Mouse (Mus musculus): ENCODE measurements around the gene Exph5. TPM values are rescaled to one million over a fixed set of nuclear protein-coding genes. Genes with fewer than 3 reads are reported as not detected.

Exph5 gene
- polyA plus RNA-seq, 1 experiment = 2.6 TPM

DNA sequence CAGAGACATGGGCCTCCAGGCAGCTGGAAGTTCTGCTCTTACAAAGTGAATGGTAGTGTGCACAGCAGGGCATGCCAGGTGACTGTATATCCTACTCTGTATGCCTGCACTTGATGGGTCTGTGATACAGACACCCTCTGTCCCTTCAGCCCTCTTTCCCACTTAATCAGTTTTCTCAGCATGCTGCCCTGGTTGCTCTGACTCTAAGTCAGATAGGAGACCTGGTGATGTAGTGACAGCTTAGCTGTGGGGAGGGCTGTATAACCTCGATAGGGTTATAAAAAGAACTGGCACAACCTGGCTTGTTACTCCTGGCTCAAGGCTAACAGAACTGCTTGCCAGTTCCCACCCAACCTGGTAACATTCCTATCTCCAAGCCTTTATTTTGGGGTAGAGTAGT lies 47.7 kb downstream of the Exph5 start:
- 24% methylated on average over 1 of the region's 1 CpGs for WGBS
- no peak for DNase-seq (ENCODE audit: low read depth, low spot score)

DNA sequence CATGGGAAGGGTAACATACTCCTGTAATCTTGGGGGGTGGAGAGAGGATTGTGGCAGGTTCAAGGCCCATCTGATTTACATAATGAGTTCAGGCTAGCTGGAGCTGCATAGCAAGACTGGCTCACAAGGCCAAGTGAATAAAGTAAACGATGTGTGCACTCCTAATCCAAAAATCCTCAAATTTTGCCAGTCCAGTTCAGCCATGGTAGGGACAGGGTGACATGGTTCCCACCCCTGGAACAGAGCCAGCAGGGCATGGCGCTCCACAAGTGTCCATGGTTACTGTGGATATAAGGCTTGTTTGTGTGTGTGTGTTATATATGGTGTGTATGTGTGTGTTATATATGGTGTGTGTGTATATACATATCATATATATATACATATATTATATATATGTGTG lies 48.9 kb downstream of the Exph5 start:
- 75% methylated on average over 2 of the region's 2 CpGs for WGBS
- DNase-seq (ENCODE audit: low read depth, low spot score) = no peak

DNA sequence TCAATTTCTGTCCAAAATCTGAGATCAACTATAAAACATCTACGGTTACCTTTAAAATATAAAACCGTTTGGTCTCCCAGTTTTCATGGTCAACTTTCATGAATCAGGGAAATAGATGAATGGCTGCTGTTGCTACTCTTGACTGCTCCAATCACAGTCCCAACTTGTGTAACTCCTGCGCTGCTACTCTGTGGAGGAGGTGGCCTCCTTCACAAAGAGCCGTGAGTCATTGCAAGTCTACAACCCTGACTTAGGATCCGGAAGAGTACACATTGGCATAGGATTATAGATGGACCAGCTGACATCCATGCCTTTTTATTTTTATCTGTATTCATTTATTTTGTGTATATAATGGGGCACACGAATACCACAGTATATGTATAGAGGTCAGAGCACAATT lies 50.4 kb downstream of the Exph5 start:
- DNase-seq (ENCODE audit: low read depth, low spot score) = no peak
- 79% methylated on average over 6 of the region's 6 CpGs for WGBS

DNA sequence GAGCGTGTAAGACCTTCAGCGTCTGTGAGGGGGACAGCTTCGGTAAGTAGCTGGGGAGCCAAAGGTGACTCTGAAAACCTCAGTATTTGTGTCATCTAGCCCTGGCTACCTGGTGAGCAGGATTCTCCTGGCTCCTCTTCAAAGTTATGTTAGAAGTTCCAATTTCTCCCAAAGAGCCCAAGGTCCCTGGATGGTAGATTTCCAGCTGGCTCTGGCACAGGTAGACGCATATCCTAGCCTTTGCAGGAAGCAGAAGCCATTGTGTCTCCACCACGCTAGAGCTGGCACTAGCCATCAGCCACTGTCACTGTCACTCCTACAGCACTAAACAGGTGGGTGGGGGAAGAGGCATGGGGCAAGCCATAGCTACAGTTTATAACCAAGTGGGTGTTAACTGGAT lies 51.7 kb downstream of the Exph5 start:
- DNase-seq (ENCODE audit: low read depth, low spot score) = no peak
- 81% methylated on average over 5 of the region's 5 CpGs for WGBS

DNA sequence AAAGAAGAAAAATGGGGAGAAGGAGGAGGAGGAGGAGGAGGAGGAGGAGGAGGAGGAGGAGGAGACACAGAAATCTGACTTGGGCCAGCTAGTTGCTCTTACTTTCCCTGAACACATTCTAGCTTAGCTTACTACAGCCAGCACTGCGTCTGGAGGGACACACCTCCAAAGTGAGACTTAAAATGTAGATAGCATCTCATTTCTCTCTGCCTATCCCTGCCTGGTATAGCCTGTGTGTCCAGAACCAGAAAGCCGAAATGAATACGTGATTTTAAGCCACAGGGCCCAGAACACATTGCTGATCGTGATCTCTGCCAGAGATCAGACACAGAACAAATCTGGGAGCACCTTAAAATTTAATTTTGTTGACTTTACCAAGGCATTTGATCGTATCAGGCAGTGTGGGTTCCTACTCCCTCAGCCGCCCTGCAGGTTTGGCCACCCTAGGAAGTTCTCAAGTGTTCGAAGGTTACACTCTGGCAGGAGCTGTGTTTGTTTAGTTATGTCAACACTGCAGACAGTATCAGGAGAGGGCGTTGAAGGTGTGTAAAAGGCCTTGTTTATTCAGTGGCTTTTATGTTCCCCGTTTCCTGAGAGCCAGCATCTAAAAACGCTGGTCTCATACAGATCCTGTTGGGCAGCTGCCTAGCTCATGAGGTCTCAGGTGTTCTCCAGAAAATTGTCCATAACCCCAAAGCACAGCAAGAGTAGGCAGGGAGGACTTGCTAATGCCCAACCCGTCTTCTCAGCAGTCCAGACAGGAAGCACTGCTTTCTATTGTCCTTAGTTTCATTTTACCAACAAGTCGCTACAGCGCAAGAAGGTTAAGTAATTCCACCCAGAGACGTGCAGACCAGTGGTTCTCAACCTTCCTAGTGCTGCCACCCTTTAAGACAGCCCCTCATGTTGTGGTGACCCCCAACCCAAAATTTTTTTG lies 55.0 kb downstream of the Exph5 start:
- 19% methylated on average over 14 of the region's 14 CpGs for WGBS
- DNase-seq (ENCODE audit: low read depth, low spot score) = peak; percentile 90

DNA sequence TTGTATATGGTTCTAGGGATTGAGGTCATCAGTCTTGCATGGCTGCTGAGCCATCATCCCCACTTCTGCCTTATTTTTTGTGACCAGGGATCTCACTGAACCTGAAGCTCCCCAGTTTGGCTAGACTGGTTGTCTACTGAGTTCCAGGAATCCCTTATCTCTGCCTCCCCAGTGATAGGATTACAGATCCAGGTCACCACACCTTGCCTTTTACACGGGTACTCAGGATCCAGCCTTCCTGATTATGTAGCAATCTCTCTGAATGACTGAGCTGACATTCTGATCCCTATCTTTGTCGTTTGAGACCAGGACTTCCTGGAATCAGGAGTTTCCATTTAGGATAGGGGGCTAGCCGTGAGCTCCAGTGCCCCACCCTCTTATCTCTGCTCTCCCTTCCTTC lies 69.9 kb downstream of the Exph5 start:
- 31% methylated on average over 3 of the region's 3 CpGs for WGBS
- no peak for DNase-seq (ENCODE audit: low read depth, low spot score)

DNA sequence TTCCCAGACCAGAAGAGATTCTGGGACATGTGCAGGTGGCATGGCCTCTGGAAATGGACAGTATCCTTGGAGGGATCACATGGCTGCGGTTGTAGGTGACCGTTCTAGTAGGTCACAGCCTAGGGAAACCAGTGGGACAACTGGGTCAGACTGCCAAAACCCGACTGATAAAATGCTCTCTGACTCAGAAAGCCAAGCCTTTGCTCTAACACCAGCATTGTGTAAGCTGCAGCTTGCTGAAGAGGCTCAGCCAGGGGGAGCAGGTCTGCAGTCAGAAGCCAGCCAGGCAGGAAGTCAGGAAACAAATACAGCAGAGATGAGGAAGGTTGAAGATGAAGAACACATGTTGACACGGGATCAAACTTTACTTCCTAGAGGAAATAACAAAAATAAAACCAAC lies 74.4 kb downstream of the Exph5 start:
- WGBS = 27% methylated on average over 4 of the region's 4 CpGs

DNA sequence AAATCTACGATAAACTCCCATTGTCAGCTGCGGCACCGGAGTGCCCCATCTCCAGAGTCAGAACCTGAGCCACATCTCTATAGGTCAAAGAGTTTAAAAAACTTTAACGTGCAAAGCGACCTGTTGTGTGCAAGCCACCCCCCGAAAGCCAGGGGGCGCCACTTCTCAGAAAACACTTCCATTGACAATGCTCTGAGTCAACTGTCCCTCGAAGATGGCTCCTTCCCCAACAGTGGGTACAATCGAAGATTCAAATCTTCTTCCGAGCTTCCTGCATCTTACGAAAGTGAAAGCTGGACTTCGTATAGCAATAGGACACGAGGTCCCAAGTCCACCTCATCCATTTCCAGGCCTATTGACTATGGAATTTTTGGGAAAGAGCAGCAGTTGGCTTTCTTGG lies 75.3 kb downstream of the Exph5 start:
- no peak for DNase-seq (ENCODE audit: low read depth, low spot score)
- WGBS = 66% methylated on average over 13 of the region's 13 CpGs

More for the DNA sequence above, 74.4 kb downstream of the Exph5 start:
- DNase-seq (ENCODE audit: low read depth, low spot score) = no peak

DNA sequence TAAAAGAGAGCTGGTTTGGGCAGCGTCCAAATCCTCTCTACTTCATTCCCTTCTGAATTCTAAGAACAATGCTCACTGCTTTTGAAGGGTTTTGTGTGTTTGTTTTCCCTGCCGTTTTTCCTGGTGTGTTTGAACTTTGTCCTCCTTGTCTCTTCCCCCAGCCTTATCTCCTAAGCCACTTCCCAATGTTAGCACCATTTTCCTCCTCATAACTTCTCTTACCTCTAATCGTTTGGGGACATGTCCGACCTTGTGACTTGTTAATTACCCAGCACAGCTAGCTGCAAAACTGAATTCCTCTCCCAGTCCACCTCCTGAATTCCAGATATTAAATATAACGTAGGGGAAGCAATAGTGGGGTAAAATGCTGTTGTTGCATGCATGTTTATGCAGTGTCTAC lies 76.1 kb downstream of the Exph5 start:
- DNase-seq (ENCODE audit: low read depth, low spot score) = no peak
- 18% methylated on average over 5 of the region's 5 CpGs for WGBS

DNA sequence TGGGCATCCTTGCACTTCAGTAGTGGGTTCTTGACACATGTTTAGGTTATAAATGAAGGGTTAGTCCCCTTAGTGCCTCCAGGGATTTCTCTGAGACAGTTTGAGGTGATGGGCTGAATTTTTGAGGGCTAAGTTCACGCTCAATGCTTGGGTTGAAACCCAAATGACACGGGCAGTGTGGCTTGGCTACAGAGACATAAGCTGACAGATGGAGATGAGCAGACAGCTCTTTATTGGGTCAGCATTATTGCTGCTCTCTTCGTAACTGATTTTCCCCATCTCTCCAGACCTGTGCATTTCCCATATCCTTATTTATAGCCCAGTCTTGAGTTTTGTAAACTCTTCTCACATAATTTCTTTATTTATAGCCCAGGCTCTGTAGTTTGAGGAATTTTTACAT lies 76.7 kb downstream of the Exph5 start:
- WGBS = 78% methylated on average over 3 of the region's 3 CpGs
- DNase-seq (ENCODE audit: low read depth, low spot score) = no peak

DNA sequence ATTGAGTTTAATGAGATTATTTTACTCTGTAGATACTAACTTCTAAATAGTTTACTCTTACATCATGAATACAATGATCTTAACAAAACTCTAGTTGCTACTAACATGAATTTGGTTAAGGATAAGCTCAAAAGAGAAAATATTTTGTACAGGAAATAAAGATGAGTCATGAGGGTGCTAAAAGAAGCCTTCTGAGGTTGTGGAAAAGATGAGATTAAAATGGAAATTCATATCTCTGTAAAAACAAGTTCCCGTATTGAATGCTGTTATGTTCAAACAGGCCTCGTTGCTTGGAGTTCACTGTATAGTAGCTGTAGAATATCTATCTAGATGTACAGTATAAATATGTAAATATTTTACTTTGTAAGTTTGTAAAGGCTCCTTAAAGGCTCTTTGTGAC lies 79.1 kb downstream of the Exph5 start:
- 75% methylated on average over 2 of the region's 2 CpGs for WGBS
- no peak for DNase-seq (ENCODE audit: low read depth, low spot score)

DNA sequence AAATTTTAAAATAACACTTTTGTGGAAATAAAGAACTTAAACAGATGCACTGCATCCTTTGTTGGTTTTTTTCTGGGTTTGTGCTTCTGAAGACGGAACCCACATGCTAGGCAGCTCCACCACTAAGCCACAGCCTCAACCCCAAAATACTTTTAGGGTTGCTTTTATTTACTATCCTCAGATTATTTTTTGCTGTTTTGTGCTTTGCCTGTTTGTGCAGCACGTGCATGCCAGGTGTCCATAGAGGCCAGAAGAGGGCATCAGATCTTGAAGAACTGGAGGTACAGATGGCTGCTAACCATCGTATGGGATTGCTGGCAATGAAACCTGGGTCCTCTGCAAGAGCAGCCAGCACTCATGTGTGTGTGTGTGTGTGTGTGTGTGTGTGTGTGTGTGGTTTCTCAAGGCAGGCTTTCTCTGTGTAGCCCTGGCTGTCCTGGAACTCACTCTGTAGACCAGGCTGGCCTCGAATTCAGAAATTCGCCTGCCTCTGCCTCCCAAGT lies 79.7 kb downstream of the Exph5 start:
- WGBS = 77% methylated on average over 5 of the region's 5 CpGs
- DNase-seq (ENCODE audit: low read depth, low spot score) = no peak

DNA sequence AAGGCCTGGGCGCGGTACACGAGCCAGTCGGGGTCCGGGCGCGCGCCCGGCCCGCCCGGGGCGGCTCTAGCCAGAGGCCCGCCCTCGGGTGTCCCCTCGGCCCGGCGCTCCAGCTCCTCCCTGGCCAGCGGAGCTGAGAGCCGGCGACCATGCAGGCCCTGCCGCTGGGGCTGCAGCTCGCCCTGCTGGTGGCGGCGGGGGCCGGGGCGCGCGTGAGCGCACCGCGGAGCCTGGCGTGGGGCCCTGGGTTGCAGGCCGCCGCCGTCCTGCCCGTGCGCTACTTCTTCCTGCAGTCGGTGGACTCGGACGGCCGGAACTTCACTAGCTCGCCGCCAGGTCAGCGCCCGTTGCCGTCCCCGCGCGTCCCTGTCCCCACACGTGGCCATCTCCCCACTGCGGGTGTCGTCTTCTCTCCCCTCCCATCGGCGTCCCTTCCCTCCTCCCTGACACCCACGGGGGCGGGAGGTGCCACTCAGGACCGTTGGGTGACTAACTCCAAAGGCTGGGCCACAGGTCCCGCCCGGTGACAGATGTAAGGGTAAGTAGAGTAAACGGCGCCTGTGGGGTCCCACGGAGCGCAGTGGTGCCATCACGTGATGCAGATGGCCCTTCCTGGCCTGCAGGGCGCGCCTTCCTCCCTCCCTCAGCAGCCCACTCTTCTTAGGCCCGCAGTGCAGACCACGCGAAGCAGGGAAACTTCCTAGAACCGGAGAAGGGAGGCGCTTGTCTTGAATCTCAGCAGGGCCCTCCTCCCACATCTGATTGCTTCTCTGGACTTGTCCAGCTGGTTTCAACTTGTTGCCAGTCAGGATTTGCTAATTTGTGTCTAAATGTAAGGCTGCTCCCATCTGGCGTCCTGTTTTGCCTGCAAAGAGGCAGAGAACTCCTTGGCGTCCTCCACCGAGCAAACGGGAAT lies 82.7 kb downstream of the Exph5 start, which contains the start of gene Kdelc2:
Kdelc2 (plus strand) TSS at position 75 of the 916 bp plus-strand sequence.
- WGBS = under 1% methylated on average over 75 of the region's 75 CpGs

DNA sequence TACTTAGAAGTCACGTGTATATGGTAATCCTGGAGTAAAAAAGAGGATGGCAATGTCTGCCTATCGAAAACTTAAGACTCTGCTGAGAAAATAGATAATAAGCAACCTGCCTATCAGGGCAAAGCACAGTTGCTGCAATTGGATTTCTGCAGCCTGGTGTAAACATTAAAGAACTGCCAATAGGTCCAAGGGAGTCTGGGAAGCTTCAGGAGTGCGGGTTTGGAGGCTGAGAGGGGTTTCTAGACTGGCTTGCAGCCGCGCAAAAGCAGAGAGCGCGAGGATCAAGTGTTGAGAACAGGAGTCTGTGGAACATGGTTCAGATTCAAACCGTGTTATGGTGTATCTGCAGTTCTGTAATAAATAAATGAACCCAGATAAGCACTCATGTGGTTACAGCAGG lies 83.4 kb downstream of the Exph5 start:
- WGBS = 7% methylated on average over 8 of the region's 8 CpGs
- DNase-seq (ENCODE audit: low read depth, low spot score) = no peak

More for the DNA sequence above, 82.7 kb downstream of the Exph5 start, which contains the start of gene Kdelc2:
- DNase-seq (ENCODE audit: low read depth, low spot score) = no peak

DNA sequence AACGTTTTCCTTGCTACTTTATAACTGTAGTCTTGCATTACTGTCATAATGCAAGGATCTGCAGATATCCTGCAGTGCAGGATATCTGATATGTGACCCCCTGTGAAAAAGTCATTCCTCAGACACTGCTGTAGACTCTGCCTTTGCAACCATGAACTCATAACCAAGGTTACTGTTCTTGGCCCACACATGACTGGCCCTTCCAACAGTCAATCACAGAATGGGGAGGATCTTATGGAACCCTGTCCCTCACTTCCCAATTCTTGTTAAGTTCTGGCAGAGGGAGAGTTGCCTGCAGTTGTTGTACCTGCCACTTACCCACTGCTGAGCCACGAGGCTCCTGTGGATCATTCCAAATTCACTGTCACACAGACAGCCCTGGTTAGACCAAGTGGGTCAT lies 86.0 kb downstream of the Exph5 start:
- DNase-seq (ENCODE audit: low read depth, low spot score) = no peak
- WGBS = 26% methylated on average over 2 of the region's 2 CpGs

DNA sequence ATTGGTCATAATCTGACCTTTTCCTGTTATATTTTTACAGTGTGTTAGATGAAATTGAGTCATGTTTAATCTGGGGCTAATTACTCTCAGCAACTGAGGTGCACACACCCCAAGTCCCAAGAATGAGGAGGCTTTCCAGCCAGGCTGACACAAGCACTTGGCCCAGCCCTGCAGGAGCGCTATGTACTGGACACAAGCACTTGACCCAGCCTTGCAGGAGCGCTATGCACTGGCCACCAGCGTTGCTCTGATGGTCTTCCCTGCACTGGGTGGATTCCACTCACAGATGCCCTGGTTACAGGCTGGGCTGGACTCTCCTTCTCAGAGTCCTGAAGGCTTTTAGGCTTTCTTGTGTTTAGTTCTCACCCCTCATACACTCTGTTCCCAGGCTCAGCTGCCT lies 87.6 kb downstream of the Exph5 start:
- no peak for DNase-seq (ENCODE audit: low read depth, low spot score)
- 72% methylated on average over 3 of the region's 3 CpGs for WGBS

DNA sequence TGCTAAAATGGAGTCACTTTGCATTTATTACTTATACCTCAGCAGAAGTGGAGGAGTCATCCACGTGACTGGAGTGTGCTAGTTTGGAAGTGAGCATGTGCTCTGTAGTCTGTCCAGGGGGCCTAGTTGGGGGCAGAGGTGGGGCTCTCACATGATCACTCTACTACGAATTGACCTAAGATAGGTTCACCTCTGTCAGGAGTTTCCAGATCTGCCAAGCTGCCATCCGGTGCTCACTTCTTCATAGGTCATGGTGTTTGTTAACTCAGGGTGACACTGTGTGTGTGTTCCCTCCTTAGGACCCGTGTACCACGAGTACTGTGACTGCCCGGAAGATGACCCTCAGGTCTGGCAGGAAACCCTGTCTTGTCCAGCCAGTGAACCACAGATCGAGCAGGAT lies 88.7 kb downstream of the Exph5 start:
- 84% methylated on average over 7 of the region's 7 CpGs for WGBS
- DNase-seq (ENCODE audit: low read depth, low spot score) = no peak

DNA sequence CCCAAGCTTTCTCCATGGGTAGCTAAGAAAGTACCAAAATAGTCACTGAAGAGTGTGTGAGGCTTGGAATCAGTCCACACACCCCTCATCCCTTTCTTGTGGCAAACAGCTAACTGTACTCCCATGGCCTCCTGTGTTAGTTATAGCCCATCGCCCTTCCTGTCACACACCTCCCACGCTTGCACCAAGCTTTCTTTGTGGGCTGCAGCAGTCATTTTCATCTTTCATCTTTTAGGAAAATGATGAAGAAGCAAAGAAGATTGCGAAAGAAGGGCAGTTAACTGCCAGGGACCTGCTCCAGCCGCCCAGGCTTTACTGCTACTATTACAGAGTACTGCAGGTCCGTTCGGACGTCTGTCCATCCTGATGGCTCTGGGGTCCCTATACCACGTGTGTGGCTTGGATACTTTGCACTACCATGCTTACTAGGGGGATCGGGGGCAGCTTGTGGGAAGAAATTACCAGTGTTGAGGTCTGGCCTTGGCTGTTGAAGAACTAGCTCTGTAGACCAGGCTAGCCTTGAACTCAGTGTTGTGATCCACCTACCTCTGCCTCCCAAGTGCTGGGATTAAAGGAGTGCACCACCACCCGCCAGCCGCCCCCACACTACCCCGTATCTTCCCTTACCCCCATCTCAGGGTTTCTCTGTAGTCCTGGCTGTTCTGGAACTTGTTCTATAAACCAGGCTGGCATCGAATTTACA lies 96.4 kb downstream of the Exph5 start:
- no peak for DNase-seq (ENCODE audit: low read depth, low spot score)
- WGBS = 61% methylated on average over 13 of the region's 13 CpGs

DNA sequence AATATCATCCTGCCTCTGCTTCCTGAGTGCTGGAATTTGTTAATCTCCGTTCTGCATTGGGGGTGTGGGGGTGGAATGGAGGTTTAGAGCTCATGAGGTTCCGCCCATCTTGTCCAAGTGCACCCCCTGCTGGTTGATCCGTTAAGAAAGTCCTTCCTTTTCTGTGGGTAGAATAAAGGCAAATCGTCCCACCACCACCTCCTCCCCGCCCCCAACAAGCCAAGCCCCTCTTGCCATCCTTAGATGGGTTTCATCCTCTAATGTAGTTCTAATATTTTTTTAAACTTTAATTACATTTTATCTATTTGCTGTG lies 96.9 kb downstream of the Exph5 start:
- no peak for DNase-seq (ENCODE audit: low read depth, low spot score)
- 14% methylated on average over 5 of the region's 5 CpGs for WGBS

DNA sequence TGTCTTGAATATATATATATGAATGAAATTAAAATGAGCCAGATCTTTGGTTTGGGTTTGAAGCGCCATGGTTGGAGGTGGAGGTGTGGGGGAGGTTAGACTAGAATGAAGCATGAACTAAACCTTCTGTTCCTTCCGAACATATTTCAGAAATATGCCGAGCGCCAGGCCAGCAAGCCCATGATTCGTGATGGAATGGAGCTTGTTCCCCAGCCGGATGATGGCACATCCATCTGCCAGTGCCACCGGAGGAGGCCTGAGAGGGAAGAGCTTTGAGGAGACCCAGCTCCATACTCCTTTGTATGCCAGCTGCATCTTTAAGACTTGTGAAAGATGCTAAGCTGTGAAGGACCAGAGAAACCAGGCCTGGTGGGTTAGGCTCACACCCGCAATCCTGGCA lies 98.1 kb downstream of the Exph5 start:
- WGBS = 96% methylated on average over 8 of the region's 8 CpGs
- no peak for DNase-seq (ENCODE audit: low read depth, low spot score)

Data from large intestine, adult 2 months (tissue).